Comparison of ENCODE assay signal across 8 mouse cellular contexts in the genomic region with DNA sequence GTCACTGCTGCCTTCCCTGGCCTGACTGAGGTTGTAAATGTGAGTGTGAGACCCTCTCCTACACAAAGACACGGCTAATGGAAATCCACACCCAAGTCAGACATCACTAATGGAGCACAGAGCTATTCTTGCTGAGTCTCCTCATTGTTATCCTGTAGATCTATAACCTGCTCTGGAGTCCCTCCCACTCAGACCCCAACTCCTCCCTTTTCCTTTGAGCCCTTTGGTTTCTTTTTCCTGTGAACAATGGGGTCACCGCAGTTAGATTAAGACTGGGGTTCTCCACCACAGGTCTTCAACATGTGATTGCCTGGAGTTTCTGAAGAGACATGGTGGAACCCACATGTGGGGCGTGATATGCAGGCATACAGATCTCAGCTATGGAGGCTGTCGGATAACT. TPM values are rescaled to one million over a fixed set of nuclear protein-coding genes. Genes with fewer than 3 reads are reported as not detected.
DNase-seq lines count a peak whose midpoint lies in the region; ATAC-seq and TF ChIP-seq lines count a peak whose summit lies in the region.

No protein-coding gene starts in this region.

- no peak overlapping the region for H3K4me3 ChIP-seq in liver, embryonic 11.5 days (ENCODE audit: low read depth, low read length)
- H3K4me3 ChIP-seq in embryonic facial prominence, embryonic 14.5 days (ENCODE audit: low read depth, low read length) = no peak overlapping the region
- H3K4me3 ChIP-seq in liver, embryonic 14.5 days (ENCODE audit: insufficient read depth in 1 of 2, low read depth in 2 of 2, low read length in 2 of 2) = no peak overlapping the region

- TF ChIP-seq CTCF in liver, embryonic 14.5 days (IDR thresholded peaks at IDR 0.05; ENCODE audit: low read depth) = no peak

- ATAC-seq in liver, embryonic 11.5 days (replicated peaks; ENCODE audit: low FRiP score) = no peak
- no peak for ATAC-seq in embryonic facial prominence, embryonic 14.5 days (ENCODE audit: low read depth)
- no peak for ATAC-seq in liver, embryonic 14.5 days (ENCODE audit: insufficient read depth)

- no peak overlapping the region for H3K9ac ChIP-seq in liver, embryonic 11.5 days (ENCODE audit: low read depth, low read length)
- no peak overlapping the region for H3K9ac ChIP-seq in embryonic facial prominence, embryonic 14.5 days (ENCODE audit: low read depth, low read length)
- H3K9ac ChIP-seq in liver, embryonic 14.5 days (replicated peaks) = no peak overlapping the region

- no peak for DNase-seq in liver, embryonic 11.5 days (ENCODE audit: low spot score)
- no peak for DNase-seq in liver
- DNase-seq in embryonic facial prominence, embryonic 14.5 days (ENCODE audit: low spot score) = no peak
- DNase-seq in liver, embryonic 14.5 days (ENCODE audit: low read depth in 3 of 3, low spot score in 3 of 3) = no peak
- DNase-seq in retina, postnatal 1 day = peak; percentile 83
- DNase-seq in cerebellum, postnatal 14 days = no peak
- DNase-seq in urinary bladder, postnatal 25 days (ENCODE audit: low spot score) = no peak
- no peak for DNase-seq in left cerebral cortex, postnatal 25 days (ENCODE audit: low spot score in 2 of 2)

- intact Hi-C loops in left cerebral cortex, postnatal 25 days (cut with DNase I) = no loop called here

- TF ChIP-seq EP300 in liver, embryonic 14.5 days (IDR thresholded peaks at IDR 0.05; ENCODE audit: low read depth) = no peak

- no peaks in the 10 kb centered on the region for H3K36me3 ChIP-seq in liver, embryonic 11.5 days (ENCODE audit: control insufficient read depth, insufficient read depth, low read length)
- H3K36me3 ChIP-seq in embryonic facial prominence, embryonic 14.5 days (ENCODE audit: control insufficient read depth, insufficient read depth, low read length) = no peaks in the 10 kb centered on the region
- H3K36me3 ChIP-seq in liver, embryonic 14.5 days (replicated peaks; ENCODE audit: control insufficient read depth, insufficient read depth, low read depth) = no peaks in the 10 kb centered on the region

- peak overlapping the region; percentile 31; the same call in 1 of the 2 replicates for H3K4me2 ChIP-seq in liver, embryonic 11.5 days
- H3K4me2 ChIP-seq in embryonic facial prominence, embryonic 14.5 days (ENCODE audit: low read depth, low read length) = no peak overlapping the region; the same call in 1 of the 2 replicates
- peak overlapping the region; percentile 22; the same call in 1 of the 2 replicates for H3K4me2 ChIP-seq in liver, embryonic 14.5 days (ENCODE audit: low read depth)

- 0 out of 2 replicates have a peak overlapping the region, but pooled peaks have one; percentile 6 for H3K27ac ChIP-seq in liver, embryonic 11.5 days (ENCODE audit: low read depth, low read length)
- H3K27ac ChIP-seq in embryonic facial prominence, embryonic 14.5 days (replicated peaks; ENCODE audit: low read depth, low read length) = peak overlapping the region; percentile 58
- H3K27ac ChIP-seq in liver, embryonic 14.5 days = no peak overlapping the region

- WGBS in liver, embryonic 11.5 days = 34% methylated on average over 4 of the region's 4 CpGs
- 67% methylated on average over 4 of the region's 4 CpGs for WGBS in embryonic facial prominence, embryonic 14.5 days
- 21% methylated on average over 4 of the region's 4 CpGs for WGBS in liver, embryonic 14.5 days (ENCODE audit: insufficient replicate concordance)

- peaks cover 23% of the 10 kb centered on the region for H3K4me1 ChIP-seq in liver, embryonic 11.5 days (replicated peaks; ENCODE audit: control insufficient read depth, insufficient read depth, low read length)
- peaks cover 7% of the 10 kb centered on the region; the same call in 1 of the 2 replicates for H3K4me1 ChIP-seq in embryonic facial prominence, embryonic 14.5 days (ENCODE audit: control insufficient read depth, insufficient read depth, low read length)
- H3K4me1 ChIP-seq in liver, embryonic 14.5 days (replicated peaks; ENCODE audit: control insufficient read depth in 2 of 2, insufficient read depth in 2 of 2, low read length in 1 of 2) = peaks cover 8 to 24% of the 10 kb centered on the region in 2 experiments

- H3K27me3 ChIP-seq in liver, embryonic 11.5 days (replicated peaks; ENCODE audit: control insufficient read depth, insufficient read depth, low read length) = no peaks in the 10 kb centered on the region
- no peaks in the 10 kb centered on the region for H3K27me3 ChIP-seq in embryonic facial prominence, embryonic 14.5 days (replicated peaks; ENCODE audit: control insufficient read depth, insufficient read depth, low read length)
- H3K27me3 ChIP-seq in liver, embryonic 14.5 days (ENCODE audit: control insufficient read depth, insufficient read depth, low read length) = no peaks in the 10 kb centered on the region

- H3K9me3 ChIP-seq in liver, embryonic 11.5 days (ENCODE audit: control insufficient read depth, low read length) = no peaks in the 10 kb centered on the region
- no peaks in the 10 kb centered on the region for H3K9me3 ChIP-seq in embryonic facial prominence, embryonic 14.5 days (ENCODE audit: control insufficient read depth, low read length)
- H3K9me3 ChIP-seq in liver, embryonic 14.5 days (ENCODE audit: control insufficient read depth, low read length) = no peaks in the 10 kb centered on the region

RNA-seq across cellular contexts. Expression of a gene that starts 57.0 kb away (rescaled TPM):
- polyA plus RNA-seq in liver, embryonic 11.5 days (2014; fragmentation: Nextera tagmentation; extraction: Ambion mirVana) = 16.1 and 16.5 TPM in 2 replicates
- 22.7 and 26.6 TPM in 2 replicates for polyA plus RNA-seq in embryonic facial prominence, embryonic 14.5 days (2014; fragmentation: Nextera tagmentation; extraction: Ambion mirVana)
- polyA plus RNA-seq in liver, embryonic 14.5 days (2012; rRNA removed) = 10.0 and 11.2 TPM in 2 replicates
- polyA plus RNA-seq in liver, embryonic 14.5 days (2014; fragmentation: Nextera tagmentation; extraction: Ambion mirVana) = 9.2 and 11.1 TPM in 2 replicates
- total RNA-seq in left cerebral cortex, postnatal 25 days (2021) = 100 to 1,000 TPM; 115 to 120 TPM
